Comparison of ENCODE assay signal across 21 mouse cellular contexts in the genomic region with DNA sequence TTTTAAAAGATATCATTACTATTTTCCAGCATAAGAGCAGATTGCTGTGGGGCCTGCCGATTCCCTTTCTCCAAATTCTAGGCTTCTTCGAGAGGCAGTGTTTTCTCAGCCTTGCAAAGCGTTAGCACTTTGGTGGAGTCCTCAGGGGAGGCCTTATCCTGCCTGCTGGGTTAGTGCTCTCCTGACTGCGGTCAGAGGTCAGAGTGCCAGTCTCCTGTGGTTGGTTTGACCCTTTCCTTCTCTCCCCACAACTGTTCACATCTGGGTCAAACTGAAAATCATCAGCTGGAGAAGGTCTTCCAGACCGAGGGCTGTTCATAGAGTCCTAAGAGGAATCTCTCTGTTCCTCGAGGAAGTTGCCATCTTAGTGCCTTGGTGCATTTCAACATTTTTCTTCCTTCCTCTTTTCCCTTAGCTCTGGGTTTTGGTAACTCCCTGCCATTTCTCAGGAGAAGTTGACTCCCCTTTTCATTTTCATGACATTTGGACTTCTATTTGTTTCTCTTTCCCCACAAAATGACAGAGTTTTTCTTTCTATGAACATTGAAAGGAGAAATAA. TPM values are rescaled to one million over a fixed set of nuclear protein-coding genes. Genes with fewer than 3 reads are reported as not detected.
DNase-seq lines count a peak whose midpoint lies in the region; ATAC-seq and TF ChIP-seq lines count a peak whose summit lies in the region.
"Had no signal": no experiment of that assay in that cellular context is flagged by ENCODE, and none has a peak within 500 bp of the region (broad histone marks: within the 10 kb centered on the region; RNA-seq: fewer than 3 reads in every experiment).

No protein-coding gene starts in this region.

- no peak for TF ChIP-seq CTCF in kidney, adult 2 months (conservative IDR thresholded peaks at IDR 0.05; ENCODE audit: insufficient read depth, insufficient read length, low read depth, low read length)

- H3K4me2 ChIP-seq in midbrain, embryonic 14.5 days (ENCODE audit: low read length) = no peak overlapping the region
- H3K4me2 ChIP-seq: embryonic facial prominence, embryonic 12.5 days; hindbrain, embryonic 15.5 days had no signal

- TF ChIP-seq POLR2A in kidney, adult 2 months (IDR thresholded peaks at IDR 0.05; ENCODE audit: low read depth, low read length) = no peak

- no peak overlapping the region for H3K27ac ChIP-seq in kidney, adult 2 months (ENCODE audit: insufficient read depth, low read depth, low read length)
- no peak overlapping the region for H3K27ac ChIP-seq in midbrain, embryonic 14.5 days (replicated peaks; ENCODE audit: low read depth, low read length)
- H3K27ac ChIP-seq: embryonic facial prominence, embryonic 12.5 days; hindbrain, embryonic 15.5 days had no signal

- no peaks in the 10 kb centered on the region for H3K27me3 ChIP-seq in kidney, adult 2 months (replicated peaks; ENCODE audit: control insufficient read depth, insufficient read depth, low read length)
- H3K27me3 ChIP-seq in midbrain, embryonic 14.5 days (ENCODE audit: control insufficient read depth, insufficient read depth, low read length) = 0 out of 2 replicates have a peak, but pooled peaks cover 3% of the 10 kb centered on the region

- H3K4me3 ChIP-seq in kidney, adult 2 months (ENCODE audit: insufficient read depth, low read depth, low read length) = no peak overlapping the region
- H3K4me3 ChIP-seq in midbrain, embryonic 14.5 days (replicated peaks; ENCODE audit: low read depth, low read length) = no peak overlapping the region
- H3K4me3 ChIP-seq: embryonic facial prominence, embryonic 12.5 days; hindbrain, embryonic 15.5 days had no signal

- no peaks in the 10 kb centered on the region for H3K9me3 ChIP-seq in midbrain, embryonic 14.5 days (ENCODE audit: control insufficient read depth, low read length)
- H3K9me3 ChIP-seq: embryonic facial prominence, embryonic 12.5 days; G1E; hindbrain, embryonic 15.5 days had no signal

- H3K9ac ChIP-seq in midbrain, embryonic 14.5 days (replicated peaks; ENCODE audit: low read length) = no peak overlapping the region
- H3K9ac ChIP-seq: embryonic facial prominence, embryonic 12.5 days; hindbrain, embryonic 15.5 days had no signal

- peak; percentile 21 for DNase-seq in kidney, adult 2 months
- no peak for DNase-seq in kidney, postnatal 4 days
- no peak for DNase-seq in right cerebral cortex, postnatal 4 days
- DNase-seq in midbrain, embryonic 14.5 days = no peak
- no peak for DNase-seq in frontal cortex, postnatal 25 days (ENCODE audit: low spot score in 2 of 2)
- DNase-seq: cerebellum, adult 2 months; heart, postnatal 10 days; kidney, adult 8-10 months; right cerebral cortex, postnatal 25 days had no signal

- peak; percentile 3 for ATAC-seq in CD4-positive, CD25-positive, alpha-beta regulatory T cell, adult 4 months
- peak; percentile 12 to 20 for ATAC-seq in hematopoietic stem cell, adult 5-6 weeks (replicated peaks in 1 of 2; ENCODE audit: insufficient read depth in 1 of 2, low FRiP score in 2 of 2, low TSS enrichment in 1 of 2, low read depth in 1 of 2, poor library complexity in 2 of 2, severe bottlenecking in 2 of 2)
- ATAC-seq in megakaryocyte, adult 5-6 weeks (ENCODE audit: poor library complexity, severe bottlenecking) = peak; percentile 59
- no peak for ATAC-seq in midbrain, embryonic 14.5 days (ENCODE audit: low FRiP score, low TSS enrichment)

- H3K4me1 ChIP-seq in kidney, adult 2 months (ENCODE audit: control insufficient read depth, insufficient read depth, low read length) = no peaks in the 10 kb centered on the region
- H3K4me1 ChIP-seq in midbrain, embryonic 14.5 days (ENCODE audit: control insufficient read depth, insufficient read depth, low read length) = 0 out of 2 replicates have a peak, but pooled peaks cover 6% of the 10 kb centered on the region

- 64% methylated on average over 6 of the region's 6 CpGs for WGBS in kidney, adult 2 months
- 65% methylated on average over 6 of the region's 6 CpGs for WGBS in midbrain, embryonic 14.5 days

- H3K36me3 ChIP-seq in kidney, adult 2 months (ENCODE audit: control insufficient read depth, insufficient read depth, low read length) = no peaks in the 10 kb centered on the region
- no peaks in the 10 kb centered on the region for H3K36me3 ChIP-seq in midbrain, embryonic 14.5 days (ENCODE audit: control insufficient read depth, insufficient read depth, low read length)
- H3K36me3 ChIP-seq: embryonic facial prominence, embryonic 12.5 days; G1E; hindbrain, embryonic 15.5 days had no signal

RNA-seq across cellular contexts. Expression of a gene that starts 14.9 kb away (rescaled TPM):
- not detected in 2 replicates for polyA plus RNA-seq in kidney, adult 2 months (2012; rRNA removed)
- polyA plus RNA-seq in CD4-positive, CD25-positive, alpha-beta regulatory T cell, adult 4 months (2017; shearing (Covaris generic)) = not detected
- total RNA-seq in hematopoietic stem cell, adult 5-6 weeks (2017) = not detected in 2 replicates
- not detected in 2 replicates for total RNA-seq in megakaryocyte, adult 5-6 weeks (2015)
- not detected in 2 replicates for total RNA-seq in megakaryocyte, adult 5-6 weeks (2017)
- polyA plus RNA-seq in midbrain, embryonic 14.5 days (2014; fragmentation: Nextera tagmentation; extraction: Ambion mirVana) = not detected in 2 replicates
- total RNA-seq: G1E; heart, adult 18-20 months; heart, postnatal 10 days; left cerebral cortex, postnatal 10 days; megakaryocyte-erythroid progenitor cell, adult 5-6 weeks had no signal
- polyA plus RNA-seq: brain, embryonic 14.5 days; cerebellum, adult 2 months; embryonic facial prominence, embryonic 12.5 days; G1E; hindbrain, embryonic 15.5 days; stomach, embryonic 14.5 days had no signal

RNA-seq across cellular contexts. Expression of a gene that starts 15.2 kb away (rescaled TPM):
- polyA plus RNA-seq in kidney, adult 2 months (2012; rRNA removed) = not detected in 2 replicates
- not detected for polyA plus RNA-seq in CD4-positive, CD25-positive, alpha-beta regulatory T cell, adult 4 months (2017; shearing (Covaris generic))
- not detected in 2 replicates for total RNA-seq in hematopoietic stem cell, adult 5-6 weeks (2017)
- total RNA-seq in megakaryocyte, adult 5-6 weeks (2015) = not detected in 2 replicates
- not detected in 2 replicates for total RNA-seq in megakaryocyte, adult 5-6 weeks (2017)
- not detected in 2 replicates for polyA plus RNA-seq in midbrain, embryonic 14.5 days (2014; fragmentation: Nextera tagmentation; extraction: Ambion mirVana)
- total RNA-seq: G1E; heart, adult 18-20 months; heart, postnatal 10 days; left cerebral cortex, postnatal 10 days; megakaryocyte-erythroid progenitor cell, adult 5-6 weeks had no signal
- polyA plus RNA-seq: brain, embryonic 14.5 days; cerebellum, adult 2 months; embryonic facial prominence, embryonic 12.5 days; G1E; hindbrain, embryonic 15.5 days; stomach, embryonic 14.5 days; urinary bladder, adult 2 months had no signal

RNA-seq across cellular contexts. Expression of a gene that starts 23.4 kb away (rescaled TPM):
- not detected in 2 replicates for polyA plus RNA-seq in kidney, adult 2 months (2012; rRNA removed)
- not detected for polyA plus RNA-seq in CD4-positive, CD25-positive, alpha-beta regulatory T cell, adult 4 months (2017; shearing (Covaris generic))
- not detected in 2 replicates for total RNA-seq in hematopoietic stem cell, adult 5-6 weeks (2017)
- total RNA-seq in megakaryocyte, adult 5-6 weeks (2015) = not detected in 2 replicates
- total RNA-seq in megakaryocyte, adult 5-6 weeks (2017) = not detected in 2 replicates
- polyA plus RNA-seq in midbrain, embryonic 14.5 days (2014; fragmentation: Nextera tagmentation; extraction: Ambion mirVana) = not detected in 2 replicates
- total RNA-seq: heart, adult 18-20 months; heart, postnatal 10 days; left cerebral cortex, postnatal 10 days; megakaryocyte-erythroid progenitor cell, adult 5-6 weeks had no signal
- polyA plus RNA-seq: brain, embryonic 14.5 days; cerebellum, adult 2 months; embryonic facial prominence, embryonic 12.5 days; G1E; hindbrain, embryonic 15.5 days; stomach, embryonic 14.5 days; urinary bladder, adult 2 months had no signal

RNA-seq across cellular contexts. Expression of a gene that starts 29.8 kb away (rescaled TPM):
- polyA plus RNA-seq in kidney, adult 2 months (2012; rRNA removed) = not detected in 2 replicates
- polyA plus RNA-seq in CD4-positive, CD25-positive, alpha-beta regulatory T cell, adult 4 months (2017; shearing (Covaris generic)) = not detected
- not detected in 2 replicates for total RNA-seq in hematopoietic stem cell, adult 5-6 weeks (2017)
- not detected in 2 replicates for total RNA-seq in megakaryocyte, adult 5-6 weeks (2015)
- not detected in 2 replicates for total RNA-seq in megakaryocyte, adult 5-6 weeks (2017)
- polyA plus RNA-seq in midbrain, embryonic 14.5 days (2014; fragmentation: Nextera tagmentation; extraction: Ambion mirVana) = not detected in 2 replicates
- total RNA-seq: G1E; heart, adult 18-20 months; heart, postnatal 10 days; left cerebral cortex, postnatal 10 days; megakaryocyte-erythroid progenitor cell, adult 5-6 weeks had no signal
- polyA plus RNA-seq: brain, embryonic 14.5 days; cerebellum, adult 2 months; embryonic facial prominence, embryonic 12.5 days; G1E; hindbrain, embryonic 15.5 days; stomach, embryonic 14.5 days; urinary bladder, adult 2 months had no signal

RNA-seq across cellular contexts. Expression of a gene that starts 37.9 kb away (rescaled TPM):
- not detected in 2 replicates for polyA plus RNA-seq in kidney, adult 2 months (2012; rRNA removed)
- not detected for polyA plus RNA-seq in CD4-positive, CD25-positive, alpha-beta regulatory T cell, adult 4 months (2017; shearing (Covaris generic))
- total RNA-seq in hematopoietic stem cell, adult 5-6 weeks (2017) = not detected in 2 replicates
- total RNA-seq in megakaryocyte, adult 5-6 weeks (2015) = not detected in 2 replicates
- not detected in 2 replicates for total RNA-seq in megakaryocyte, adult 5-6 weeks (2017)
- polyA plus RNA-seq in midbrain, embryonic 14.5 days (2014; fragmentation: Nextera tagmentation; extraction: Ambion mirVana) = not detected in 2 replicates
- total RNA-seq: G1E; heart, adult 18-20 months; heart, postnatal 10 days; left cerebral cortex, postnatal 10 days; megakaryocyte-erythroid progenitor cell, adult 5-6 weeks had no signal
- polyA plus RNA-seq: brain, embryonic 14.5 days; cerebellum, adult 2 months; embryonic facial prominence, embryonic 12.5 days; G1E; hindbrain, embryonic 15.5 days; stomach, embryonic 14.5 days; urinary bladder, adult 2 months had no signal
